In genomic region chr1:168117367-168117766, GRCm38 (mm10) we compare ENCODE assay signal across 21 mouse cellular contexts.
A peak's percentile ranks its signal among the peaks of the same experiment; 100 is the strongest.
DNase-seq lines count a peak whose midpoint lies in the region; ATAC-seq and TF ChIP-seq lines count a peak whose summit lies in the region.
"Had no signal": no experiment of that assay in that cellular context is flagged by ENCODE, and none has a peak within 500 bp of the region (broad histone marks: within the 10 kb centered on the region; RNA-seq: fewer than 3 reads in every experiment).

No protein-coding gene starts in this region.

- no peak for DNase-seq in frontal cortex, postnatal 25 days (ENCODE audit: low spot score in 2 of 2)
- no peak for DNase-seq in left cerebral cortex, adult 2 months (ENCODE audit: extremely low spot score in 1 of 2, low spot score in 2 of 2)
- no peak for DNase-seq in left cerebral cortex, adult 9 months (ENCODE audit: low spot score in 2 of 2)
- peak; percentile 13 for DNase-seq in ES-CJ7 (ENCODE audit: low read depth, low spot score)
- DNase-seq in adrenal gland, postnatal 10 days: no peak
- DNase-seq: adrenal gland, postnatal 25 days; cerebellum, adult 2 months; cerebellum, postnatal 10 days; embryo, embryonic 11 days; gastrocnemius, adult 2 months; gastrocnemius, postnatal 25 days; heart, postnatal 36 days had no signal

- peak; percentile 24 for TF ChIP-seq CTCF in left cerebral cortex, adult 2 months (IDR thresholded peaks at IDR 0.05)
- 0 out of 2 replicates have a peak, but pooled peaks have one; percentile 2 for TF ChIP-seq CTCF in cortical plate, adult 2 months (IDR thresholded peaks at IDR 0.05; ENCODE audit: extremely low read depth, insufficient read depth, low read length)

- no peak overlapping the region for H3K27ac ChIP-seq in left cerebral cortex, adult 2 months
- no peak overlapping the region for H3K27ac ChIP-seq in cortical plate, adult 2 months (ENCODE audit: insufficient read depth, low read length)
- H3K27ac ChIP-seq: embryonic facial prominence, embryonic 15.5 days; forebrain, embryonic 10.5 days; forebrain, embryonic 15.5 days; gastrocnemius, adult 2 months; heart, embryonic 13.5 days; hindbrain, embryonic 12.5 days; intestine, embryonic 15.5 days had no signal

- no peak for TF ChIP-seq POLR2A in cortical plate, adult 2 months (IDR thresholded peaks at IDR 0.05; ENCODE audit: extremely low read depth, insufficient read depth, low read length)

- intact Hi-C loops in left cerebral cortex, adult 2 months (cut with DNase I): no loop called here

- H3K4me1 ChIP-seq in cortical plate, adult 2 months (ENCODE audit: control insufficient read depth, insufficient read depth, low read length): no peaks in the 10 kb centered on the region; the same call in 1 of the 2 replicates
- H3K4me1 ChIP-seq: embryonic facial prominence, embryonic 15.5 days; forebrain, embryonic 10.5 days; forebrain, embryonic 15.5 days; heart, embryonic 13.5 days; hindbrain, embryonic 12.5 days; intestine, embryonic 15.5 days had no signal

- no peak overlapping the region for H3K4me3 ChIP-seq in left cerebral cortex, adult 2 months
- no peak overlapping the region for H3K4me3 ChIP-seq in cortical plate, adult 2 months (ENCODE audit: insufficient read depth, low read length)
- H3K4me3 ChIP-seq: embryonic facial prominence, embryonic 15.5 days; erythroblast, embryonic 14.5 days; forebrain, embryonic 10.5 days; forebrain, embryonic 15.5 days; gastrocnemius, adult 2 months; heart, embryonic 13.5 days; hindbrain, embryonic 12.5 days; intestine, embryonic 15.5 days had no signal

- ATAC-seq in frontal cortex, adult (ENCODE audit: low TSS enrichment): peak; percentile 70; the same call in 1 of the 2 replicates
- ATAC-seq: forebrain, embryonic 15.5 days; intestine, embryonic 15.5 days had no signal
